Mouse (Mus musculus): ENCODE results near the gene Smarcb1. TPM values are rescaled to one million over a fixed set of nuclear protein-coding genes. Genes with fewer than 3 reads are reported as not detected.
"Not testable (repeated sequence)": the region's sequence is repeated elsewhere in the genome, so short reads cannot be mapped to it uniquely, and the experiment has no call there.

The Smarcb1 gene
- polyA plus RNA-seq, 1 experiment from 2014 or later, result 185 TPM

GRCm38 (mm10) chr10:75881578-75882432 is 39.6 kb downstream of the Smarcb1 start:
- no peaks in the 10 kb centered on the region for H3K27me3 ChIP-seq
- H3K4me2 ChIP-seq, result no peak overlapping the region
- no peak overlapping the region for H3K4me3 ChIP-seq
- H3K4me1 ChIP-seq, result peaks cover 6% of the 10 kb centered on the region
- no peaks in the 10 kb centered on the region for H3K9me3 ChIP-seq
- H3K27ac ChIP-seq, result 0 out of 2 replicates have a peak overlapping the region, but pooled peaks have one; percentile 8
- no peaks in the 10 kb centered on the region for H3K36me3 ChIP-seq
- no peak overlapping the region for H3K9ac ChIP-seq
- 23% methylated on average over 20 of the region's 20 CpGs for WGBS
- ATAC-seq (ENCODE audit: insufficient number of reproducible peaks, low FRiP score, low TSS enrichment, low read depth), result no peak

GRCm38 (mm10) chr10:75880771-75881577 is 40.4 kb downstream of the Smarcb1 start:
- H3K4me3 ChIP-seq, result no peak overlapping the region
- H3K4me2 ChIP-seq, result no peak overlapping the region
- WGBS, result 32% methylated on average over 6 of the region's 6 CpGs
- no peak for ATAC-seq (ENCODE audit: insufficient number of reproducible peaks, low FRiP score, low TSS enrichment, low read depth)
- H3K36me3 ChIP-seq, result no peaks in the 10 kb centered on the region
- no peak overlapping the region for H3K9ac ChIP-seq
- no peaks in the 10 kb centered on the region for H3K9me3 ChIP-seq
- 0 out of 2 replicates have a peak overlapping the region, but pooled peaks have one; percentile 8 for H3K27ac ChIP-seq
- peaks cover 6% of the 10 kb centered on the region for H3K4me1 ChIP-seq
- no peaks in the 10 kb centered on the region for H3K27me3 ChIP-seq

GRCm38 (mm10) chr10:75880351-75880750 is 41.1 kb downstream of the Smarcb1 start:
- WGBS, result 93% methylated on average over 10 of the region's 10 CpGs
- no peak overlapping the region for H3K9ac ChIP-seq
- no peak for ATAC-seq (ENCODE audit: insufficient number of reproducible peaks, low FRiP score, low TSS enrichment, low read depth)
- no peak overlapping the region for H3K27ac ChIP-seq
- no peaks in the 10 kb centered on the region for H3K36me3 ChIP-seq
- H3K27me3 ChIP-seq, result no peaks in the 10 kb centered on the region
- no peak overlapping the region for H3K4me2 ChIP-seq
- H3K9me3 ChIP-seq, result no peaks in the 10 kb centered on the region
- H3K4me1 ChIP-seq, result peaks cover 6% of the 10 kb centered on the region
- no peak overlapping the region for H3K4me3 ChIP-seq

DNA sequence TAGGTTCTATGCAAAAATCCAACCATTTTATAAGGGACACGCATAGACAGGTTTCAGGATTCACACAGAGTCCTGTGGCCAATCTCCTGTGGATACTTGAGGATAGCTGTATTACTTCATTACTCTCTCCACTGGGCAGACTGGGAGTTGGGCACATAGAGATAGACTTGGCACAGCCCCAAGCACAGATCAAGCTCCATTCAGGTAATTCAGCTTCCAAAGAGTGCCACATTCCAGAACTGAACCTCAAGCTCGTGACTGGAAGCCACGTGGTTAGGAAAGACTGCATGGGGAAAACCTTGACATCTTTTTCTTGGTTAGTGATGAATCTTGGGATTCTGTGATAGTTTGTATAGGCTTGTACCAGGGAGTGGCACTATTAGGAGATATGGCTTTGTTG is 42.6 kb downstream of the Smarcb1 start:
- no peaks in the 10 kb centered on the region for H3K36me3 ChIP-seq
- peaks cover 6% of the 10 kb centered on the region for H3K4me1 ChIP-seq
- no peaks in the 10 kb centered on the region for H3K9me3 ChIP-seq
- no peak overlapping the region for H3K4me3 ChIP-seq
- H3K4me2 ChIP-seq, result no peak overlapping the region
- H3K27ac ChIP-seq, result no peak overlapping the region
- no peak overlapping the region for H3K9ac ChIP-seq
- 71% methylated on average over 3 of the region's 3 CpGs for WGBS
- no peak for ATAC-seq (ENCODE audit: insufficient number of reproducible peaks, low FRiP score, low TSS enrichment, low read depth)
- no peaks in the 10 kb centered on the region for H3K27me3 ChIP-seq

- ATAC-seq (ENCODE audit: insufficient number of reproducible peaks, low FRiP score, low TSS enrichment, low read depth), result no peak
- WGBS, result 44% methylated on average over 10 of the region's 10 CpGs
- no peaks in the 10 kb centered on the region for H3K9me3 ChIP-seq
- peaks cover 9% of the 10 kb centered on the region for H3K4me1 ChIP-seq
- peak overlapping the region; percentile 26; the same call in 1 of the 2 replicates for H3K9ac ChIP-seq
- H3K36me3 ChIP-seq, result no peaks in the 10 kb centered on the region
- H3K27me3 ChIP-seq, result no peaks in the 10 kb centered on the region
- no peak overlapping the region for H3K4me3 ChIP-seq
- peak overlapping the region; percentile 12; the same call in 1 of the 2 replicates for H3K27ac ChIP-seq
- peak overlapping the region; percentile 57; the same call in 1 of the 2 replicates for H3K4me2 ChIP-seq
These were observed 47.8 kb downstream of the Smarcb1 start for GRCm38 (mm10) chr10:75873543-75874170.

DNA sequence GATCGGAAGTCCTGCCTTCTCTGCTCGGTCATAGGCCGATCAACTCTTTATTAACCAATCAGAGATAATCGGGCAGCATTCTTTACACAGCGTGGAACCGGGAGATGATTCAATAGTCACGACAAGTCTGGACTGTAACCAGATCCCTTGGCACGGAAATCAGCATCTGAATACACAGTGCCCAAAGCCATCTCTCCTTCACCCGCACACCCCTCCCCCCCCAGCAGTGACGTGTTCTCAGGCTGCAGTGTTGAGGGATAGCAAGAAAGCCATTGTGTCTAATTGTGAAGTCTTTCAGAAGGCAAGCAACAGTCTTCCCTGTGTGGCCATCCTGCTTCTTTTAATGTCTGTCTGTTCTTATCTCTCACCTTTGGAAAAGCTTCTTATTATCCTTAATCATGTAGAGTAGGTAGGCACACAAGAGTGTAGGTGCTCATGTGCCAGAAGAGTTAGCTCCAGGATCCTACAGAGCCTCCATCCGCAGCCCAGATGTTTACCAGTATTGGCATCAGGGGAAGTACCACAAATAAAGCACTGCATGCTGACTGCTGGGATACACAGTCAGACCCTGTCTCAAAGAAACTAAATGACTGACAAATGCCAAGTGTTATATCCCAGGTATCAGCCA is 48.4 kb downstream of the Smarcb1 start:
- peak overlapping the region; percentile 26; the same call in 1 of the 2 replicates for H3K9ac ChIP-seq
- ATAC-seq (ENCODE audit: insufficient number of reproducible peaks, low FRiP score, low TSS enrichment, low read depth), result peak; percentile 86
- WGBS, result 4% methylated on average over 11 of the region's 11 CpGs

DNA sequence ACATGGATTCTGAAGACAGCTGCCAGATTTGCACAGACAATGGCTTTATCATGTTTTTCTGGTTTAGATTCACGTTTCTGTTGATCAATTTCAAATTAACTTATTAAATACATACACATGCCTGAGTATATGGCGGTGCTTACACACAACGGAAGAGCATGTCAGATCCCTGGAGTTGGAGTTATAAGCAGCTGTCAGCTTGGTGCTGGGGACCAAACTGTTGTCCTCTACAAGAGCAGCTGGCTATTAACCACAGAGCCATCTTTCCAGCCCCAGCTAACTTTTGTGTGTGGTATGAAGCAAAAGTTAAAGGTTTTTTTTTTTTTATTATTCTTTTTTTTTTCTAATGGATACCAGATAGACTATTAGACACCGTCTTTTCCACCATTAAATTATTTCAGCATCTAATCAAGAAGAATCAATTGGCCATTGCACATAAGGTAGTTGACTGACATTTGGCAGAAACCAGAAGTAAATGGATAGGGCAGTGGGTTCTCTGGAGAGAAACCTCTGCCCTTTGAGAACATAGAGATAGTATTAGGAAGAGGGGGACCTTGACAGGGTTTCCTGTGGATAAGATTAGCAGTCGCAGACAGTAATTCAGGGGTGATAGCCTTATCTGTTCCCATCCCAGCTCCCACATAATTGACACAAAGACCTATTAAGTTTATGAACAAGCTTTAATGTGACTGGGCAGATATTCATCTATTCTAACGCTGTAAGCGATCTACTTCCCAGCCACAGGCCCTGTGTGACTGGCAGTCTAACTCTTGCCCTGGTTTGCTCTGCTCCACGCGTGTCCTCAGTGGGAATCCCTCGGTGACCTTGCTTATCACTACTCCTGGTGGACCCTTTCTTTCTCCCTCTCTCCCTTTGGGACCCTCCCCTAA is 49.1 kb downstream of the Smarcb1 start:
- Histone ChIP-seq H3K4me2 (peak overlapping the region; percentile 57), H3K27ac (peak overlapping the region; percentile 6; the same call in 1 of the 2 replicates), H3K4me3 (peak overlapping the region; percentile 36), H3K4me1 (peaks cover 9% of the 10 kb centered on the region), H3K9ac (no peak overlapping the region), H3K9me3 (no peaks in the 10 kb centered on the region), H3K36me3 (no peaks in the 10 kb centered on the region), H3K27me3 (no peaks in the 10 kb centered on the region)
- WGBS, result 38% methylated on average over 10 of the region's 10 CpGs
- ATAC-seq (ENCODE audit: insufficient number of reproducible peaks, low FRiP score, low TSS enrichment, low read depth), result no peak

More for the DNA sequence above, 48.4 kb downstream of the Smarcb1 start:
- Histone ChIP-seq H3K9me3 (no peaks in the 10 kb centered on the region), H3K27ac (peak overlapping the region; percentile 6; the same call in 1 of the 2 replicates), H3K4me1 (peaks cover 9% of the 10 kb centered on the region), H3K36me3 (no peaks in the 10 kb centered on the region), H3K4me2 (peak overlapping the region; percentile 57), H3K4me3 (peak overlapping the region; percentile 36), H3K27me3 (no peaks in the 10 kb centered on the region)

DNA sequence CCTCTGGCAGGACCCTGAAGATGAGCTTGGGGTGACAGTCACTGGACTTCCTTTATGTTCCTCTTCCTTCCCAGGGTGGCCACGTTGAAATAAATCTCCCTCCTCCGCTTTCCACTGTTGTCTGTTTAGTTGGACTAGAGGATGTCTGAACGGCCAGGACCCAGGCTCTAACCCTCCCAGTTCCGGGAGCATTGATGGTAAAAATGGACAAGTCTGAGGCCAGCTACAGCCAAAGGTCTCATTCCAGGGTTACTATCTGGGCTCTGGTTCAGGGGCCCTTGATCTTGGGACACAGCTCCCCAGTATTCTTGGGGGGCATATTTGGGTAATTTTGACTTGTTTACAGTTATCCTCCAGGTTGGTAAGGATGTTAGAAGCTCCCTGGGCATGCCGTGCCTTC is 59.8 kb downstream of the Smarcb1 start:
- H3K9me3 ChIP-seq, result no peaks in the 10 kb centered on the region
- no peak overlapping the region for H3K4me3 ChIP-seq
- H3K27ac ChIP-seq, result no peak overlapping the region
- H3K4me1 ChIP-seq, result peaks cover 27% of the 10 kb centered on the region
- H3K4me2 ChIP-seq, result no peak overlapping the region
- no peak overlapping the region for H3K9ac ChIP-seq
- H3K36me3 ChIP-seq, result peaks cover 15% of the 10 kb centered on the region
- H3K27me3 ChIP-seq, result no peaks in the 10 kb centered on the region
- ATAC-seq (ENCODE audit: insufficient number of reproducible peaks, low FRiP score, low TSS enrichment, low read depth), result no peak
- WGBS, result 85% methylated on average over 5 of the region's 5 CpGs

DNA sequence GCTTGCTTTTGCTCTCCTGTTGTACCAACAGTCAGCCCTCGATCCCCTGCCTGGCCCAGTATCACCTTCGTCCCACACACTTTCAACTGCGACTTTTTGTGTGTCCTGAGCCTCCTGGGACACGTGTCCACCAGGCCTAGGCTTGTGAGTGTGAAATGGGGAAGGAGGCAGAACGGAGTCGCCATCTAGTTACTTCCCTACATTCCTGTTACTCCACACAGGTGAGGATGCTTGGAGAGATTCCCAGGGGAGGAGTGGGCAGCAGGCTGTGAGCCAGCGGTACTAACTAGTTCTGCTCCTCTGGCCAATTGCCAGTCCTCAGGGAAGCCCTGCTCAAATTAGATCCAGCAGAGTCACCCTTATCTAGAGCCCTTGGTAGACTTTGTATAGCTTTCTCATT is 60.7 kb downstream of the Smarcb1 start:
- Histone ChIP-seq H3K4me2 (peak overlapping the region; percentile 65; the same call in 1 of the 2 replicates), H3K4me1 (peaks cover 27% of the 10 kb centered on the region), H3K9me3 (no peaks in the 10 kb centered on the region), H3K27ac (peak overlapping the region; percentile 95), H3K9ac (no peak overlapping the region), H3K4me3 (peak overlapping the region; percentile 75; the same call in 1 of the 2 replicates), H3K36me3 (peaks cover 15% of the 10 kb centered on the region), H3K27me3 (no peaks in the 10 kb centered on the region)
- WGBS, result 31% methylated on average over 7 of the region's 7 CpGs
- ATAC-seq (ENCODE audit: insufficient number of reproducible peaks, low FRiP score, low TSS enrichment, low read depth), result no peak

DNA sequence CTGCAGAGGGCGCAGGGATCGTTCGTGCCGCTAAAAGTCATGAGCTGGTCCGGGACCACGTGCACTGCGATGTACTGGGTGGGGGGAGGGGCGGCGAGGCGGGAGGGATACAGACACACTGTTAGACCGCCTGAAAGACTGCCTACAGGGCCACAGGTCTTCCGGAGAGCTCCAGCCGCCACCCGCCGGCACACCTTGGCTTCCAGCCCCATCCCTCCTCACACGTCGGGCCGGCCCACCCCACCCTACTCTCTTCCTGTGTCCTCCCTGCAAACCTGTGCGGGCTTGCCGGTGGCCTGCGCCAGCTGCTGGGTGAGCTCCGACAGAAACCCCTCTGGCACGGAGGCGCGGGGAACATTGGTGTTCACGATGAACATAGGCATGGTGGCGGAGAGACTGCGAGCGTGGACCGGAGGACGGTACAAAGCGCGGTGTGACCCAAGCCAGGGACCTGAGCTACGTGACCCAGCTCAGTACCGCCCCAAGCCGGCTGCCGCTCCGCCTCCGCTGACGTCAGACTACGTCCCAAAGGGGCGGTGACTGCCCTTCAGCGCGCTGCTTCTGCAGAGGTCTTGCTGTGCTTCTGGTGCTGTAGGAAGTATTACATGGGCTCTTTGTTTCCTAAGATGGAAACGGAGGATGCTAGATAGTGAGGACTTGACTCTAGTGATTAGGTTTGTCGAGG is 61.5 kb downstream of the Smarcb1 start, which contains the start of gene Mif:
Gene Mif, minus strand, starts transcription at position 455 of the 685 bp plus-strand sequence.
- WGBS, result under 1% methylated on average over 46 of the region's 46 CpGs
- ATAC-seq (ENCODE audit: insufficient number of reproducible peaks, low FRiP score, low TSS enrichment, low read depth), result peak; percentile 93
- peak within 1 kb of the TSS; percentile 75 for H3K4me3 ChIP-seq
- peak within 1 kb of the TSS; percentile 95 for H3K27ac ChIP-seq
- H3K4me2 ChIP-seq, result peak within 1 kb of the TSS; percentile 65
- peak within 1 kb of the TSS; percentile 72 for H3K9ac ChIP-seq
- peaks cover 15% of the 10 kb centered on the region for H3K36me3 ChIP-seq
- not testable (repeated sequence) for H3K27me3 ChIP-seq, H3K9me3 ChIP-seq
- peaks cover 27% of the 10 kb centered on the region for H3K4me1 ChIP-seq
